Comparison of ENCODE assay signal across 24 mouse cellular contexts in the genomic region with DNA sequence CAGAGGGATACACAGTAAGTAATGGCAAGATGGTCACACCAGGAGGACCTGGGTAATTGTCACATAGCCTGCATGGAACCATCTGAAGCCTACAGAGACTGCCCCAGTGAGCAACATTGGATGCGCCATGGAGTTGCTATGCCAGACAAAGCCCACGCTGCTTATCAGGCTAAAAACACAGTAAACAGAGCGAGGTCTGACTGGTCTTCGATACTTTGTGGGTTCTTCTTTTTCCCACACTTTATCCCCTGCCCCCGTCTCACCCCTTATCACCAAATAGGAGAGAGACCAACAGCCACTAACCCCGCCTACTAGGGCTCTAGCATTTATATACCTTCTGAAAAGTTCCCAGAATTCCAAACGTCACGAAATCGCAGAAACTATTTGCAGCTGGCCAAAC. TPM values are rescaled to one million over a fixed set of nuclear protein-coding genes. Genes with fewer than 3 reads are reported as not detected.
DNase-seq lines count a peak whose midpoint lies in the region; ATAC-seq and TF ChIP-seq lines count a peak whose summit lies in the region.
"Had no signal": no experiment of that assay in that cellular context is flagged by ENCODE, and none has a peak within 500 bp of the region (broad histone marks: within the 10 kb centered on the region; RNA-seq: fewer than 3 reads in every experiment).

No protein-coding gene starts in this region.

- no peak for TF ChIP-seq CTCF in gastrocnemius, adult 2 months (IDR thresholded peaks at IDR 0.05)

- peak overlapping the region; percentile 79 for H3K27ac ChIP-seq in gastrocnemius, adult 2 months
- peak overlapping the region; percentile 93; the same call in 1 of the 2 replicates for H3K27ac ChIP-seq in brown adipose tissue, adult 24 weeks (replicated peaks; ENCODE audit: low read depth, low read length)
- H3K27ac ChIP-seq in limb, embryonic 10.5 days = peak overlapping the region; percentile 79; the same call in 1 of the 2 replicates
- H3K27ac ChIP-seq in liver, embryonic 15.5 days (replicated peaks) = 0 out of 2 replicates have a peak overlapping the region, but pooled peaks have one; percentile 31
- H3K27ac ChIP-seq in hindbrain, embryonic 12.5 days = no peak overlapping the region
- H3K27ac ChIP-seq: hindbrain, embryonic 15.5 days; layer of hippocampus, adult 2 months; midbrain, embryonic 12.5 days; neural tube, embryonic 12.5 days had no signal

- intact Hi-C loops in gastrocnemius, adult 2 months (cut with DNase I) = no loop called here

- H3K9ac ChIP-seq in liver, embryonic 15.5 days = no peak overlapping the region
- H3K9ac ChIP-seq in hindbrain, embryonic 12.5 days = no peak overlapping the region
- H3K9ac ChIP-seq: hindbrain, embryonic 15.5 days; midbrain, embryonic 12.5 days; neural tube, embryonic 12.5 days had no signal

- WGBS in limb, embryonic 10.5 days = 90% methylated on average over 9 of the region's 9 CpGs
- WGBS in liver, embryonic 15.5 days (ENCODE audit: insufficient replicate concordance) = 17% methylated on average over 9 of the region's 9 CpGs
- WGBS in hindbrain, embryonic 12.5 days = 93% methylated on average over 9 of the region's 9 CpGs

- no peak for DNase-seq in gastrocnemius, adult 2 months
- DNase-seq in gastrocnemius, adult 18-20 months (ENCODE audit: low spot score) = no peak
- DNase-seq in limb, embryonic 10.5 days (ENCODE audit: low spot score) = no peak
- DNase-seq in kidney, postnatal 25 days = no peak
- no peak for DNase-seq in heart, adult 8-10 months (ENCODE audit: low spot score)
- DNase-seq: adrenal gland, postnatal 25 days; cerebellum, adult 8-10 months; gastrocnemius, postnatal 25 days; layer of hippocampus, postnatal 36 days; lung, adult 18-20 months; lung, postnatal 36 days; right cerebral cortex, postnatal 14 days; spleen, adult 18-20 months; thymus, postnatal 4 days had no signal

- no peaks in the 10 kb centered on the region for H3K9me3 ChIP-seq in limb, embryonic 10.5 days (replicated peaks)
- H3K9me3 ChIP-seq in liver, embryonic 15.5 days (replicated peaks) = no peaks in the 10 kb centered on the region
- no peaks in the 10 kb centered on the region for H3K9me3 ChIP-seq in hindbrain, embryonic 12.5 days (replicated peaks)
- H3K9me3 ChIP-seq: heart, embryonic 10.5 days; hindbrain, embryonic 15.5 days; midbrain, embryonic 12.5 days; neural tube, embryonic 12.5 days had no signal

- H3K4me1 ChIP-seq in brown adipose tissue, adult 24 weeks (ENCODE audit: control insufficient read depth, insufficient read depth, insufficient read length, low read length) = peaks cover 22% of the 10 kb centered on the region
- peaks cover 52% of the 10 kb centered on the region for H3K4me1 ChIP-seq in limb, embryonic 10.5 days
- peaks cover 45% of the 10 kb centered on the region for H3K4me1 ChIP-seq in liver, embryonic 15.5 days (replicated peaks)
- peaks cover 6% of the 10 kb centered on the region; the same call in 1 of the 2 replicates for H3K4me1 ChIP-seq in hindbrain, embryonic 12.5 days
- H3K4me1 ChIP-seq: midbrain, embryonic 12.5 days had no signal

- no peak overlapping the region for H3K4me3 ChIP-seq in gastrocnemius, adult 2 months
- H3K4me3 ChIP-seq in brown adipose tissue, adult 24 weeks (ENCODE audit: insufficient read depth, low read depth, low read length) = no peak overlapping the region
- no peak overlapping the region for H3K4me3 ChIP-seq in limb, embryonic 10.5 days
- no peak overlapping the region for H3K4me3 ChIP-seq in liver, embryonic 15.5 days (replicated peaks)
- no peak overlapping the region for H3K4me3 ChIP-seq in hindbrain, embryonic 12.5 days
- H3K4me3 ChIP-seq: erythroblast, embryonic 14.5 days; heart, embryonic 10.5 days; hindbrain, embryonic 15.5 days; layer of hippocampus, adult 2 months; midbrain, embryonic 12.5 days; neural tube, embryonic 12.5 days had no signal

- H3K36me3 ChIP-seq in limb, embryonic 10.5 days = peaks cover 29% of the 10 kb centered on the region
- H3K36me3 ChIP-seq in liver, embryonic 15.5 days (replicated peaks) = no peaks in the 10 kb centered on the region
- H3K36me3 ChIP-seq in hindbrain, embryonic 12.5 days = no peaks in the 10 kb centered on the region
- H3K36me3 ChIP-seq: hindbrain, embryonic 15.5 days; midbrain, embryonic 12.5 days; neural tube, embryonic 12.5 days had no signal

- peak; percentile 66 for ATAC-seq in liver, embryonic 15.5 days (ENCODE audit: insufficient read depth)
- no peak for ATAC-seq in hindbrain, embryonic 12.5 days (ENCODE audit: low FRiP score)
- ATAC-seq: forebrain, embryonic 14.5 days had no signal

- H3K4me2 ChIP-seq in liver, embryonic 15.5 days = peak overlapping the region; percentile 6; the same call in 1 of the 2 replicates
- no peak overlapping the region for H3K4me2 ChIP-seq in hindbrain, embryonic 12.5 days (replicated peaks)
- H3K4me2 ChIP-seq: hindbrain, embryonic 15.5 days; midbrain, embryonic 12.5 days; neural tube, embryonic 12.5 days had no signal

- no peaks in the 10 kb centered on the region for H3K27me3 ChIP-seq in limb, embryonic 10.5 days (ENCODE audit: low read depth, poor library complexity, severe bottlenecking)
- no peaks in the 10 kb centered on the region for H3K27me3 ChIP-seq in liver, embryonic 15.5 days
- no peaks in the 10 kb centered on the region for H3K27me3 ChIP-seq in hindbrain, embryonic 12.5 days
- H3K27me3 ChIP-seq: hindbrain, embryonic 15.5 days; midbrain, embryonic 12.5 days; neural tube, embryonic 12.5 days had no signal

RNA-seq across cellular contexts. Expression of gene Wipf1, which starts 32.6 kb away (rescaled TPM):
- total RNA-seq in gastrocnemius, adult 2 months (2021) = 10 to 100 TPM in 1 of 2 experiments, 1 to 10 TPM in 1; 7.0 to 11.7 TPM
- 1 to 10 TPM; 6.3 to 7.9 TPM for total RNA-seq in gastrocnemius, adult 18-20 months (2021)
- 7.1 and 8.0 TPM in 2 replicates for polyA plus RNA-seq in brown adipose tissue, adult 24 weeks (2012; ENCODE audit: insufficient read depth, insufficient read length, missing spikeins)
- polyA plus RNA-seq in limb, embryonic 10.5 days (2016; fragmentation: Nextera tagmentation; extraction: Ambion mirVana) = 13.3 and 14.2 TPM in 2 replicates
- 3.5 and 3.8 TPM in 2 replicates for polyA plus RNA-seq in liver, embryonic 15.5 days (2015; fragmentation: Nextera tagmentation; extraction: Ambion mirVana)
- 7.3 and 8.7 TPM in 2 replicates for polyA plus RNA-seq in hindbrain, embryonic 12.5 days (2016; fragmentation: Nextera tagmentation; extraction: Ambion mirVana)
- total RNA-seq in heart, adult 8-10 months (2022) = 10 to 100 TPM; 11.5 to 14.6 (median 13.3) TPM
